Mouse (Mus musculus) hindbrain, embryonic 10.5 days (tissue): ENCODE data around the gene Tex48. TPM values are rescaled to one million over a fixed set of nuclear protein-coding genes. Genes with fewer than 3 reads are reported as not detected.
A peak's percentile ranks its signal among the peaks of the same experiment; 100 is the strongest.

Experiments
- DNase-seq: peaks from one replicate; pipeline ENCODE4 v3.0.0-alpha.2; 2017; ENCODE audit warnings: low spot score
- H3K27ac ChIP-seq: fragments of 300-500 bp; sonication (generic); 2 replicates; pipeline ENCODE4 v1.5.1; 2016; ENCODE audit warnings: mild to moderate bottlenecking, moderate library complexity
- H3K27me3 ChIP-seq: fragments of 300-500 bp; sonication (generic); 2 replicates; pipeline ENCODE4 v1.6.1; 2016; ENCODE audit warnings: mild to moderate bottlenecking; ENCODE audit not compliant: poor library complexity, insufficient read depth, severe bottlenecking
- H3K36me3 ChIP-seq: fragments of 300-500 bp; sonication (generic); 2 replicates; pipeline ENCODE4 v1.6.1; 2016; ENCODE audit warnings: mild to moderate bottlenecking, moderate library complexity
- H3K4me1 ChIP-seq: fragments of 300-500 bp; sonication (generic); replicated peaks from 2 replicates; pipeline ENCODE4 v1.6.1; 2016; ENCODE audit warnings: mild to moderate bottlenecking
- H3K4me3 ChIP-seq: fragments of 300-500 bp; sonication (generic); 2 replicates; pipeline ENCODE4 v1.5.1; 2016; ENCODE audit warnings: mild to moderate bottlenecking, moderate library complexity
- H3K9me3 ChIP-seq: fragments of 300-500 bp; sonication (generic); 2 replicates; pipeline ENCODE4 v1.6.1; 2016; ENCODE audit warnings: mild to moderate bottlenecking, moderate library complexity
- WGBS: fragments of 180-500 bp; shearing (Covaris S2); methylation state at CpG from one replicate; pipeline ENCODE4 v1.1.7; 2016; 5-methylcytosine and 5-hydroxymethylcytosine counted together
- polyA plus RNA-seq: library from polyadenylated mRNA; unstranded; fragments of >200 nt; fragmentation: Nextera tagmentation; extraction: Ambion mirVana; gene quantifications from 2 replicates; pipeline ENCODE4 v1.2.1, GENCODE M21; 2016

Tex48 gene
- polyA plus RNA-seq, 1 experiment from 2014 or later, result not detected

GRCm38 (mm10) chr4:63586240-63586639 is 36.0 kb downstream of the Tex48 start:
- Histone ChIP-seq H3K36me3 (peaks cover 7% of the 10 kb centered on the region; the same call in 1 of the 2 replicates), H3K4me3 (no peak overlapping the region), H3K27me3 (no peaks in the 10 kb centered on the region), H3K9me3 (no peaks in the 10 kb centered on the region), H3K27ac (0 out of 2 replicates have a peak overlapping the region, but pooled peaks have one; percentile 35), H3K4me1 (peaks cover 9% of the 10 kb centered on the region)
- WGBS, result 76% methylated on average over 2 of the region's 2 CpGs
- no peak for DNase-seq

- Histone ChIP-seq H3K36me3 (peaks cover 7% of the 10 kb centered on the region; the same call in 1 of the 2 replicates), H3K27ac (no peak overlapping the region), H3K27me3 (no peaks in the 10 kb centered on the region), H3K4me3 (no peak overlapping the region), H3K4me1 (peaks cover 11% of the 10 kb centered on the region), H3K9me3 (no peaks in the 10 kb centered on the region)
- no peak for DNase-seq
- WGBS, result 81% methylated on average over 10 of the region's 10 CpGs
Observed at GRCm38 (mm10) chr4:63585216-63585615, 37.0 kb downstream of the Tex48 start.

- peak overlapping the region; percentile 59 for H3K27ac ChIP-seq
- peaks cover 6% of the 10 kb centered on the region for H3K9me3 ChIP-seq
- no peak overlapping the region for H3K4me3 ChIP-seq
- DNase-seq, result peak; percentile 61
- H3K4me1 ChIP-seq, result peaks cover 21% of the 10 kb centered on the region
- peaks cover 16% of the 10 kb centered on the region for H3K36me3 ChIP-seq
- 58% methylated on average over 5 of the region's 5 CpGs for WGBS
- no peaks in the 10 kb centered on the region for H3K27me3 ChIP-seq
Observed at GRCm38 (mm10) chr4:63582580-63582979, 39.6 kb downstream of the Tex48 start.

GRCm38 (mm10) chr4:63580078-63580477 is 42.1 kb downstream of the Tex48 start:
- Histone ChIP-seq H3K36me3 (peaks cover 21% of the 10 kb centered on the region), H3K27ac (peak overlapping the region; percentile 77), H3K27me3 (no peaks in the 10 kb centered on the region), H3K9me3 (peaks cover 12% of the 10 kb centered on the region), H3K4me1 (peaks cover 17% of the 10 kb centered on the region), H3K4me3 (no peak overlapping the region)
- DNase-seq, result peak; percentile 76
- 25% methylated on average over 6 of the region's 6 CpGs for WGBS

- Histone ChIP-seq H3K4me1 (peaks cover 16% of the 10 kb centered on the region), H3K9me3 (peaks cover 12% of the 10 kb centered on the region), H3K27me3 (no peaks in the 10 kb centered on the region), H3K36me3 (peaks cover 21% of the 10 kb centered on the region), H3K27ac (peak overlapping the region; percentile 77), H3K4me3 (no peak overlapping the region)
- no peak for DNase-seq
- 78% methylated on average over 14 of the region's 14 CpGs for WGBS
Observed at GRCm38 (mm10) chr4:63579649-63580048, 42.6 kb downstream of the Tex48 start.

GRCm38 (mm10) chr4:63572621-63573020 is 49.6 kb downstream of the Tex48 start:
- no peak for DNase-seq
- no peak overlapping the region for H3K27ac ChIP-seq
- WGBS, result 93% methylated on average over 5 of the region's 5 CpGs
- H3K36me3 ChIP-seq, result peaks cover 16% of the 10 kb centered on the region
- H3K4me1 ChIP-seq, result peaks cover 30% of the 10 kb centered on the region
- H3K27me3 ChIP-seq, result no peaks in the 10 kb centered on the region
- H3K9me3 ChIP-seq, result peaks cover 6% of the 10 kb centered on the region
- no peak overlapping the region for H3K4me3 ChIP-seq

- Histone ChIP-seq H3K27me3 (no peaks in the 10 kb centered on the region), H3K36me3 (peaks cover 25% of the 10 kb centered on the region), H3K9me3 (no peaks in the 10 kb centered on the region), H3K4me1 (peaks cover 30% of the 10 kb centered on the region), H3K4me3 (no peak overlapping the region), H3K27ac (peak overlapping the region; percentile 86)
- 25% methylated on average over 7 of the region's 7 CpGs for WGBS
- peak; percentile 53 for DNase-seq
Observed at GRCm38 (mm10) chr4:63570208-63570781, 51.9 kb downstream of the Tex48 start.

- H3K27ac ChIP-seq, result peak overlapping the region; percentile 86
- WGBS, result 83% methylated on average over 8 of the region's 8 CpGs
- H3K9me3 ChIP-seq, result no peaks in the 10 kb centered on the region
Observed at GRCm38 (mm10) chr4:63569322-63569721, 52.9 kb downstream of the Tex48 start.

GRCm38 (mm10) chr4:63567712-63568390 is 54.4 kb downstream of the Tex48 start:
- Histone ChIP-seq H3K27me3 (no peaks in the 10 kb centered on the region), H3K27ac (no peak overlapping the region), H3K4me3 (no peak overlapping the region), H3K9me3 (no peaks in the 10 kb centered on the region), H3K36me3 (0 out of 2 replicates have a peak, but pooled peaks cover 18% of the 10 kb centered on the region), H3K4me1 (peaks cover 30% of the 10 kb centered on the region)
- WGBS, result 83% methylated on average over 10 of the region's 10 CpGs
- no peak for DNase-seq

More at GRCm38 (mm10) chr4:63569322-63569721, 52.9 kb downstream of the Tex48 start:
- H3K4me1 ChIP-seq, result peaks cover 30% of the 10 kb centered on the region
- H3K27me3 ChIP-seq, result no peaks in the 10 kb centered on the region
- H3K36me3 ChIP-seq, result peaks cover 25% of the 10 kb centered on the region
- no peak for DNase-seq
- no peak overlapping the region for H3K4me3 ChIP-seq

- 89% methylated on average over 4 of the region's 4 CpGs for WGBS
- H3K4me3 ChIP-seq, result no peak overlapping the region
- DNase-seq, result no peak
Observed at GRCm38 (mm10) chr4:63562742-63563141, 59.5 kb downstream of the Tex48 start.

GRCm38 (mm10) chr4:63561861-63562675 is 60.2 kb downstream of the Tex48 start:
- 82% methylated on average over 7 of the region's 7 CpGs for WGBS

More at GRCm38 (mm10) chr4:63562742-63563141, 59.5 kb downstream of the Tex48 start:
- Histone ChIP-seq H3K9me3 (no peaks in the 10 kb centered on the region), H3K27me3 (no peaks in the 10 kb centered on the region; the same call in 1 of the 2 replicates), H3K27ac (no peak overlapping the region), H3K4me1 (peaks cover 45% of the 10 kb centered on the region), H3K36me3 (peaks cover 20% of the 10 kb centered on the region; the same call in 1 of the 2 replicates)

GRCm38 (mm10) chr4:63560079-63560478 is 62.1 kb downstream of the Tex48 start:
- no peak for DNase-seq
- Histone ChIP-seq H3K4me3 (no peak overlapping the region), H3K27ac (peak overlapping the region; percentile 73), H3K27me3 (peaks cover 3% of the 10 kb centered on the region), H3K9me3 (no peaks in the 10 kb centered on the region), H3K36me3 (peaks cover 8% of the 10 kb centered on the region; the same call in 1 of the 2 replicates), H3K4me1 (peaks cover 65% of the 10 kb centered on the region)
- WGBS, result 54% methylated on average over 8 of the region's 8 CpGs

More at GRCm38 (mm10) chr4:63561861-63562675, 60.2 kb downstream of the Tex48 start:
- DNase-seq, result no peak
- Histone ChIP-seq H3K27ac (no peak overlapping the region), H3K27me3 (no peaks in the 10 kb centered on the region; the same call in 1 of the 2 replicates), H3K36me3 (peaks cover 20% of the 10 kb centered on the region; the same call in 1 of the 2 replicates), H3K9me3 (no peaks in the 10 kb centered on the region), H3K4me3 (no peak overlapping the region), H3K4me1 (peaks cover 51% of the 10 kb centered on the region)
